Mouse (Mus musculus): Measurements from ENCODE around the gene Rps6kc1. TPM values are rescaled to one million over a fixed set of nuclear protein-coding genes. Genes with fewer than 3 reads are reported as not detected.
A peak's percentile ranks its signal among the peaks of the same experiment; 100 is the strongest.

Gene Rps6kc1
- total and polyA plus RNA-seq, 3 experiments = 7.8 to 18.0 (median 12.5) TPM

- Histone ChIP-seq H3K9ac (ENCODE audit: insufficient read depth, low read depth) (peak overlapping the region; percentile 33; the same call in 1 of the 2 replicates), H3K4me2 (ENCODE audit: insufficient read depth, low read depth, poor library complexity, severe bottlenecking) (peak overlapping the region; percentile 66), H3K4me1 (ENCODE audit: control insufficient read depth in 1 of 2, insufficient read depth in 2 of 2) (peaks cover 2 to 24% of the 10 kb centered on the region in 2 experiments), H3K9me3 (replicated peaks; ENCODE audit: low read length) (no peaks in the 10 kb centered on the region), H3K4me3 (replicated peaks in 1 of 3; ENCODE audit: low read depth in 2 of 3, low read length in 2 of 3, poor library complexity in 1 of 3) (peak overlapping the region; percentile 67 to 89 (median 78)), H3K27me3 (replicated peaks) (no peaks in the 10 kb centered on the region), H3K79me2 (replicated peaks; ENCODE audit: control insufficient read depth, extremely low read depth, insufficient read depth, poor library complexity, severe bottlenecking) (no peaks in the 10 kb centered on the region), H3K27ac (ENCODE audit: insufficient read depth, low read depth) (no peak overlapping the region), H3K36me3 (replicated peaks in 1 of 2; ENCODE audit: control insufficient read depth in 1 of 2, insufficient read depth in 1 of 2, low read length in 1 of 2) (peaks cover 0 to 10% of the 10 kb centered on the region in 2 experiments)
- dilution Hi-C loops (cut with MboI; ENCODE audit: extremely low pct_ligation_motif_present, extremely low pct_unique_long_range_greater_than_20kb, low sequenced_read_pairs) = no loop called here
- in situ Hi-C loops (cut with MboI; ENCODE audit: low pct_ligation_motif_present, low pct_unique_long_range_greater_than_20kb, low sequenced_read_pairs) = no loop called here
- TF ChIP-seq MAFK (IDR thresholded peaks at IDR 0.05; ENCODE audit: insufficient replicate concordance, low read length) (no peak), NELFE (IDR thresholded peaks at IDR 0.05; ENCODE audit: low read depth, low read length) (no peak), GABPA (IDR thresholded peaks at IDR 0.05; ENCODE audit: insufficient replicate concordance, low read depth, low read length) (no peak), NRF1 (IDR thresholded peaks at IDR 0.05; ENCODE audit: low read depth, low read length) (no peak), JUND (conservative IDR thresholded peaks at IDR 0.05; ENCODE audit: low read depth, low read length) (no peak), ZC3H11A (IDR thresholded peaks at IDR 0.05; ENCODE audit: low read depth, low read length) (no peak), ZNF384 (IDR thresholded peaks at IDR 0.05; ENCODE audit: low read depth, low read length) (no peak), IRF4 (IDR thresholded peaks at IDR 0.05; ENCODE audit: low read depth, low read length) (no peak), ZMIZ1 (IDR thresholded peaks at IDR 0.05; ENCODE audit: low read depth, low read length) (no peak), MXI1 (IDR thresholded peaks at IDR 0.05; ENCODE audit: low read depth, low read length) (no peak), ELF1 (IDR thresholded peaks at IDR 0.05; ENCODE audit: low read depth, low read length) (no peak), BHLHE40 (IDR thresholded peaks at IDR 0.05; ENCODE audit: low read depth, low read length) (no peak), MAX (IDR thresholded peaks at IDR 0.05; ENCODE audit: low read length) (no peak), MAZ (IDR thresholded peaks at IDR 0.05; ENCODE audit: low read depth, low read length) (no peak), PAX5 (IDR thresholded peaks at IDR 0.05; ENCODE audit: low read length) (no peak), HCFC1 (IDR thresholded peaks at IDR 0.05; ENCODE audit: low read depth, low read length) (no peak), MYC (IDR thresholded peaks at IDR 0.05; ENCODE audit: low read depth, low read length) (no peak), UBTF (IDR thresholded peaks at IDR 0.05; ENCODE audit: low read depth, low read length) (no peak)
- DNase-seq (ENCODE audit: extremely low read depth) = no peak
Observed at GRCm38 (mm10) chr1:190910836-190911235, 734 bp downstream of the Rps6kc1 start.

- TF ChIP-seq ZC3H11A (IDR thresholded peaks at IDR 0.05; ENCODE audit: low read depth, low read length) (no peak), GABPA (IDR thresholded peaks at IDR 0.05; ENCODE audit: insufficient replicate concordance, low read depth, low read length) (no peak), SIN3A (IDR thresholded peaks at IDR 0.05; ENCODE audit: low read length) (no peak), NELFE (IDR thresholded peaks at IDR 0.05; ENCODE audit: low read depth, low read length) (no peak), USF1 (IDR thresholded peaks at IDR 0.05; ENCODE audit: low read depth, low read length) (no peak), KAT2A (IDR thresholded peaks at IDR 0.05; ENCODE audit: insufficient replicate concordance, low read length) (no peak), UBTF (IDR thresholded peaks at IDR 0.05; ENCODE audit: low read depth, low read length) (no peak), ZNF384 (IDR thresholded peaks at IDR 0.05; ENCODE audit: low read depth, low read length) (no peak), POLR2A (IDR thresholded peaks at IDR 0.05; ENCODE audit: low read depth, low read length) (no peak)
- dilution Hi-C loops (cut with MboI; ENCODE audit: extremely low pct_ligation_motif_present, extremely low pct_unique_long_range_greater_than_20kb, low sequenced_read_pairs) = no loop called here
- H3K4me1 ChIP-seq (ENCODE audit: control insufficient read depth in 1 of 2, insufficient read depth in 2 of 2) = peaks cover 2 to 9% of the 10 kb centered on the region in 2 experiments; a peak in 3 of 4 replicates
- DNase-seq (ENCODE audit: extremely low read depth) = no peak
- H3K79me2 ChIP-seq (replicated peaks; ENCODE audit: control insufficient read depth, extremely low read depth, insufficient read depth, poor library complexity, severe bottlenecking) = no peaks in the 10 kb centered on the region
- no peak overlapping the region for H3K4me2 ChIP-seq (ENCODE audit: insufficient read depth, low read depth, poor library complexity, severe bottlenecking)
- in situ Hi-C loops (cut with MboI; ENCODE audit: low pct_ligation_motif_present, low pct_unique_long_range_greater_than_20kb, low sequenced_read_pairs) = no loop called here
- H3K27me3 ChIP-seq (replicated peaks) = no peaks in the 10 kb centered on the region
- no peak overlapping the region for H3K27ac ChIP-seq (ENCODE audit: insufficient read depth, low read depth)
- H3K4me3 ChIP-seq (replicated peaks in 1 of 3; ENCODE audit: low read depth in 2 of 3, low read length in 2 of 3, poor library complexity in 1 of 3) = no peak overlapping the region
- peaks cover 10 to 49% of the 10 kb centered on the region in 2 experiments for H3K36me3 ChIP-seq (replicated peaks in 1 of 2; ENCODE audit: control insufficient read depth in 1 of 2, insufficient read depth in 1 of 2, low read length in 1 of 2)
- no peaks in the 10 kb centered on the region for H3K9me3 ChIP-seq (replicated peaks; ENCODE audit: low read length)
- H3K9ac ChIP-seq (ENCODE audit: insufficient read depth, low read depth) = no peak overlapping the region
Observed at GRCm38 (mm10) chr1:190904714-190905113, 6.9 kb downstream of the Rps6kc1 start.

Measured in CH12.LX (cell line).